Mouse (Mus musculus) liver, adult 2 months (tissue): Measurements from ENCODE around the gene Pgp.

ENCODE experiments used
- CTCF ChIP-seq: fragments of 200-500 bp; IDR thresholded peaks from 2 replicates; pipeline ENCODE4 v1.5.1; 2011; ENCODE audit warnings: low read depth, low read length, control low read depth
- POLR2A ChIP-seq: fragments of 200-500 bp; IDR thresholded peaks from 2 replicates; pipeline ENCODE4 v1.6.1; 2011; ENCODE audit warnings: low read length, control low read depth; ENCODE audit not compliant: insufficient read depth; ENCODE audit errors: extremely low read depth

DNA sequence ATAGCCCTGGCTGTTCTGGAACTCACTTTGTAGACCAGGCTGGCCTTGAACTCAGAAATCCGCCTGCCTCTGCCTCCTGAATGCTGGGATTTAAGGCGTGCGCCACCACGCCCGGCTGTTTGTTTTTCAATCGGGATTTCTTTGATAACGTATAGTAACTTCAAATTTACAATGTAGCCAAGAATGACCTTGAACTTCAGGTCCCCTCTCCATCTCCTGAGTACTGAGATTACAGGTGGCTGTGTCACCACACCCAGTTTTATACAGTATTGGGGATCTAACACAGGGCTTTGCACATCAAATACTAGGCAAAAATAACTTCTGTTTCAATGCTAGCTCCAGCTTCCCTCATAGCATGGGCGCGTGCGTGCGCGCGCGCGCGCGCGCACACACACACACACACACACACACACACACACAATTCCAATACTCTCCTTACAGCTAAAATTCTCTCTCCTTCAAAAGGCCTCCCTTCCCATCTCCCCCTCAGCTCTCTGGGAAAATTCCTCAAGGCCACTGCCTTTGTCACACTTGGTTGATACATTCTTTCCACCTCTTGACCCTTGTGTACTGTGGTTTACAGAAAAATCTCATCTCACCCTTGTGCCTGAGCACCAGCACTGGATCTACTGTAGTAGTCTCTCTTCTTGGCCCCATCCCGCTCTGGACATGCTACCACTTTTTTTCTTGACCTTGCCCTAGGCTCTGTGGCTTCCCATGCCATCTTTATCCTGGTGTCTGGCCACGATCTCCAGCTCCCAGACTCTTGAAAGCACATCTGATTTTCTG lies 11.0 kb downstream of the Pgp start:
- TF ChIP-seq CTCF (no peak), POLR2A (no peak)
